Mouse (Mus musculus) heart, postnatal 0 days (tissue): ENCODE data around the gene Prr5l. TPM values are rescaled to one million over a fixed set of nuclear protein-coding genes. Genes with fewer than 3 reads are reported as not detected.

Experiments used
- ATAC-seq: fragments of 200-750 bp; cut with Nextera tagmentation; 2 replicates; pipeline ENCODE4 v1.8.0; 2017; ENCODE audit warnings: low read depth, moderate number of reproducible peaks, moderate library complexity; ENCODE audit not compliant: insufficient read depth
- DNase-seq: peaks from one replicate; pipeline ENCODE4 v3.0.0-alpha.2; 2016; ENCODE audit warnings: low spot score
- H3K27ac ChIP-seq: fragments of 300-500 bp; sonication (generic); 2 replicates; pipeline ENCODE4 v1.5.1; 2014; ENCODE audit warnings: low read depth, mild to moderate bottlenecking
- H3K27me3 ChIP-seq: fragments of 300-500 bp; sonication (generic); 2 replicates; pipeline ENCODE4 v1.6.1; 2014; ENCODE audit warnings: low read length, mixed read lengths; ENCODE audit not compliant: control insufficient read depth, insufficient read depth
- H3K36me3 ChIP-seq: fragments of 300-500 bp; sonication (generic); replicated peaks from 2 replicates; pipeline ENCODE4 v1.6.1; 2014; ENCODE audit warnings: low read length, mixed read lengths; ENCODE audit not compliant: control insufficient read depth, insufficient read depth
- H3K4me1 ChIP-seq: fragments of 300-500 bp; sonication (generic); 2 replicates; pipeline ENCODE4 v1.6.1; 2014; ENCODE audit warnings: antibody characterized with exemption; ENCODE audit not compliant: control insufficient read depth, insufficient read depth
- H3K4me2 ChIP-seq: fragments of 300-500 bp; sonication (generic); 2 replicates; pipeline ENCODE4 v1.6.1; 2014; ENCODE audit warnings: low read depth, mild to moderate bottlenecking, low read length, moderate library complexity
- H3K4me3 ChIP-seq: fragments of 300-500 bp; sonication (generic); 2 replicates; pipeline ENCODE4 v1.5.1; 2014; ENCODE audit warnings: low read depth, low read length
- H3K9ac ChIP-seq: fragments of 300-500 bp; sonication (generic); replicated peaks from 2 replicates; pipeline ENCODE4 v1.6.1; 2014; ENCODE audit warnings: low read depth, low read length, mixed read lengths
- H3K9me3 ChIP-seq: fragments of 300-500 bp; sonication (generic); replicated peaks from 2 replicates; pipeline ENCODE4 v1.6.1; 2016; ENCODE audit warnings: low read length; ENCODE audit not compliant: control insufficient read depth
- CTCF ChIP-seq: IDR thresholded peaks from 2 replicates; pipeline ENCODE4 v1.5.1; 2016; ENCODE audit warnings: antibody characterized with exemption, control low read depth, low read depth
- EP300 ChIP-seq: IDR thresholded peaks from 2 replicates; pipeline ENCODE4 v1.6.1; 2016; ENCODE audit warnings: antibody characterized with exemption, low read depth
- WGBS: fragments of 180-500 bp; shearing (Covaris S2); extraction: QIAGEN DNeasy Blood & Tissue Kit; methylation state at CpG from one replicate; pipeline ENCODE4 v1.1.7; 2014; 5-methylcytosine and 5-hydroxymethylcytosine counted together
- polyA plus RNA-seq: library from polyadenylated mRNA; unstranded; fragments of >200 nt; fragmentation: Nextera tagmentation; extraction: Ambion mirVana; gene quantifications from 2 replicates; pipeline ENCODE4 v1.2.1, GENCODE M21; 2015
- total RNA-seq: library from RNA; depleted of rRNA; stranded (reverse); fragments of >200 nt; gene quantifications from 2 replicates; pipeline ENCODE4 v1.2.3, GENCODE M21; 2014; ENCODE audit warnings: low replicate concordance

Prr5l gene
- total and polyA plus RNA-seq, 2 experiments from 2014 or later = 2.9 to 16.1 TPM

- no peak for ATAC-seq
- Histone ChIP-seq H3K27ac (no peak overlapping the region), H3K27me3 (no peaks in the 10 kb centered on the region), H3K9ac (no peak overlapping the region), H3K4me3 (no peak overlapping the region), H3K9me3 (no peaks in the 10 kb centered on the region), H3K4me1 (no peaks in the 10 kb centered on the region), H3K36me3 (no peaks in the 10 kb centered on the region), H3K4me2 (no peak overlapping the region)
- TF ChIP-seq EP300 = no peak
- TF ChIP-seq CTCF = no peak
- WGBS = 81% methylated on average over 9 of the region's 9 CpGs
- no peak for DNase-seq
Measured at GRCm38 (mm10) chr2:101856174-101856573, 26.7 kb downstream of the Prr5l start.

GRCm38 (mm10) chr2:101854792-101855191 is 28.0 kb downstream of the Prr5l start:
- H3K27ac ChIP-seq = no peak overlapping the region
- WGBS = 65% methylated on average over 7 of the region's 7 CpGs
- H3K9me3 ChIP-seq = no peaks in the 10 kb centered on the region
- H3K36me3 ChIP-seq = no peaks in the 10 kb centered on the region
- no peak for DNase-seq
- no peak overlapping the region for H3K4me2 ChIP-seq
- TF ChIP-seq EP300 = no peak
- TF ChIP-seq CTCF = no peak
- H3K27me3 ChIP-seq = no peaks in the 10 kb centered on the region
- H3K4me3 ChIP-seq = no peak overlapping the region
- H3K9ac ChIP-seq = no peak overlapping the region
- H3K4me1 ChIP-seq = no peaks in the 10 kb centered on the region
- ATAC-seq = no peak

- Histone ChIP-seq H3K9me3 (no peaks in the 10 kb centered on the region), H3K4me3 (no peak overlapping the region), H3K27me3 (no peaks in the 10 kb centered on the region), H3K4me2 (no peak overlapping the region), H3K9ac (no peak overlapping the region), H3K27ac (no peak overlapping the region), H3K36me3 (no peaks in the 10 kb centered on the region), H3K4me1 (no peaks in the 10 kb centered on the region)
- no peak for DNase-seq
- TF ChIP-seq EP300 (no peak), CTCF (no peak)
- no peak for ATAC-seq
- WGBS = 80% methylated on average over 7 of the region's 7 CpGs
Measured at GRCm38 (mm10) chr2:101842756-101843155, 40.1 kb downstream of the Prr5l start.

DNA sequence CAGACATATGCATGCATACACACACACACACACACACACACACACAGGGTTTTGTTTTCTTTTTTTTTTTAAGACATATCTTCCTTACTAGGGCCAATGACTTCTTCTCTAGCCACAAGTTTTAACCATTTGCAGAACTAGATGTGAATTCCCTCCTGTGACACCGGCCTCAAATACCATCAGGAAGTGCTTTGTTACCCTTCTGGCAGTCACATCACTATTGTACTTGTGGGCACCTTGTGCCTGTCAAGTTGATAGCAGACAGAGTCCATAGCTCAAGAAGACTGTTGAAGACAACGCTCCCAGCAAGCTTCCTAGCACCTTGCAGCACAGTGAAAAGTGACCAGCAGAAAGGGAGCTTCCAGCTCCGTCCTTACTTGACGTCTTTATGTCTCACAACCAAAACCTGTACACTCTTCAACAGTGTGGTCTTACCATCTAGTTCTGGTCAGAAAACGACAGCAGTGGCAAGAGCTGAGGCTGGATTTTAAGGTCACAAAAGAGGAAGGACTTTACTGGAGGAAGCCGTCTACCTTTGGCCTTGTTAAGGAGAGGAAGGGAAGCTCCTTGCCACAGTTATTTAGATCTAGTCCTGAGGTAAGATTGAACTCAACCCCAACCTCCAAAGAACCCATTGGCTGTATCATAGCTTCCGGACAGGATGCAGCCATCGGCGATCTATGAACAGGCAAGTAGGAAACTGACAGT is 47.9 kb downstream of the Prr5l start:
- no peaks in the 10 kb centered on the region for H3K36me3 ChIP-seq
- no peak overlapping the region for H3K9ac ChIP-seq
- no peak for DNase-seq
- no peak overlapping the region for H3K27ac ChIP-seq
- H3K4me3 ChIP-seq = no peak overlapping the region
- H3K9me3 ChIP-seq = no peaks in the 10 kb centered on the region
- H3K27me3 ChIP-seq = no peaks in the 10 kb centered on the region
- TF ChIP-seq EP300 (no peak), CTCF (no peak)
- H3K4me1 ChIP-seq = 0 out of 2 replicates have a peak, but pooled peaks cover 5% of the 10 kb centered on the region
- H3K4me2 ChIP-seq = no peak overlapping the region
- 67% methylated on average over 9 of the region's 9 CpGs for WGBS
- no peak for ATAC-seq

DNA sequence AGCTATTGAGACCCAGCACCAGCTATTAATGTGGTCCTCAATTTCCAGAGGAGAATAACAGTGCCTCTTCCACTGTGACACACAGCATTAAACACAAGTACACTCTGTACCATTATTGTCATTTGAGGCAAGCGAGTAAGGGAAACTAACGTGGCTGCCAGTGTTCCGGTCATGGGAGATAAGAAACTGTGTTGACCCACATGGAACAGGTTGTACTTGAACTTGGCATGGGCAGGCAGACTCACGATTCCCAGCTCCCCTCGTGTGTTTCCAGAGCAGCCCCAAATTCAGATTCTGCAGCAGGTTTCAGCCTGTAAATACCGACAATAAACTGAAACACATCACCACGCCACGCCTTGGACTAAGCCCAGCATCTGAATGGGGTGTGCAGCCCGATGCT is 50.5 kb downstream of the Prr5l start:
- WGBS = 58% methylated on average over 9 of the region's 9 CpGs
- DNase-seq = no peak
- peaks cover 11% of the 10 kb centered on the region; the same call in 1 of the 2 replicates for H3K4me1 ChIP-seq
- no peak for TF ChIP-seq EP300
- no peak for TF ChIP-seq CTCF
- H3K27me3 ChIP-seq = no peaks in the 10 kb centered on the region
- H3K4me3 ChIP-seq = no peak overlapping the region
- H3K9ac ChIP-seq = no peak overlapping the region
- H3K36me3 ChIP-seq = no peaks in the 10 kb centered on the region
- no peak overlapping the region for H3K27ac ChIP-seq
- ATAC-seq = no peak
- no peak overlapping the region for H3K4me2 ChIP-seq
- no peaks in the 10 kb centered on the region for H3K9me3 ChIP-seq

DNA sequence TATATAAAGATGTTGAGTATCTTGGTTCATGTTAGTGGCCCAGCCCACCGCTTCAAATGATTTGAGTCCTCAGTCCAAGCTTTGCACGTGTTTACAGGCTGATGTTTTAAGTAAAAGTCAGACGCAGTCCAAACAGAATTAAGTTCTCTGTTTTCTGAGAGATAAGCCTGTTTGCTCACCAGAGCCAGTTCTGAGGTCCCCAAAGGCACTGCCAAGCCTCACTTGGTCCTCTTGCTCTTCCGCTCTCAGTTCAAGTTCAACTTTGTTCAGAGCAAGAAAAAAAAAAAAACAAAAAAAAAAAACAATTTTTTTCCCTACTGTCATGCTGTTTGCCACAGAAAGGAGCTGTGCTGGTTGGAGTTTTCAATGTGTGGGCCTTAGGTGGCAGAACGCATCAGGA is 51.0 kb downstream of the Prr5l start:
- Histone ChIP-seq H3K27me3 (no peaks in the 10 kb centered on the region), H3K9me3 (no peaks in the 10 kb centered on the region), H3K36me3 (no peaks in the 10 kb centered on the region), H3K4me3 (no peak overlapping the region), H3K4me2 (no peak overlapping the region), H3K27ac (no peak overlapping the region), H3K4me1 (peaks cover 13% of the 10 kb centered on the region; the same call in 1 of the 2 replicates), H3K9ac (no peak overlapping the region)
- DNase-seq = no peak
- TF ChIP-seq CTCF (no peak), EP300 (no peak)
- 78% methylated on average over 5 of the region's 5 CpGs for WGBS
- no peak for ATAC-seq
